Mouse (Mus musculus): ENCODE measurements around the gene Apol7e. TPM values are rescaled to one million over a fixed set of nuclear protein-coding genes. Genes with fewer than 3 reads are reported as not detected.
"Not testable (repeated sequence)": the region's sequence is repeated elsewhere in the genome, so short reads cannot be mapped to it uniquely, and the experiment has no call there.

Gene Apol7e
- not detected in 2 replicates for polyA plus RNA-seq (2015; fragmentation: Nextera tagmentation; extraction: Ambion mirVana)

DNA sequence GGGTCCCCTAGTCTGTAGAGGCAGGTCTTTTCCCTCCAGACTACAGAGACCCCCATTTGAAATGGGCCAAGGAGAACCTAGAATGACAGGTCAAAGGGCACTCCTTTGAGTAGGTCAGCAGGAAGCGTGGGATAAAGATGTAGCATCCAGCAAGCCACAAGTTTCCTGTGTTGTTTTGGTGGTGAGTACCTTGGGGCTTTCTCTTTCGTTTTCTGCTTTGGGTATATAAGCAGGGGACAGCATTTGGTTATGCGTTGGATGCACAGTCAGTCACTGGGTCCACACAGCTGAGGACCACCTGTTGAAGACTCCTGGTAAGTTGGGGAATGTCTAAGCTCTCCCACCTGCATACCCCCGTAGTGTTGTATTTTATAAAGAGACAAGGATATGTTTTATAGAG, at the start of gene Apol7e:
TSS of gene Apol7e (plus strand) at position 202 of the 400 bp plus-strand sequence.
- ATAC-seq (replicated peaks); H3K27ac ChIP-seq; H3K9me3 ChIP-seq; H3K36me3 ChIP-seq (replicated peaks); H3K9ac ChIP-seq; H3K4me2 ChIP-seq; H3K27me3 ChIP-seq (replicated peaks); H3K4me1 ChIP-seq; H3K4me3 ChIP-seq: not testable (repeated sequence)
- 79% methylated on average over 4 of the region's 4 CpGs for WGBS

DNA sequence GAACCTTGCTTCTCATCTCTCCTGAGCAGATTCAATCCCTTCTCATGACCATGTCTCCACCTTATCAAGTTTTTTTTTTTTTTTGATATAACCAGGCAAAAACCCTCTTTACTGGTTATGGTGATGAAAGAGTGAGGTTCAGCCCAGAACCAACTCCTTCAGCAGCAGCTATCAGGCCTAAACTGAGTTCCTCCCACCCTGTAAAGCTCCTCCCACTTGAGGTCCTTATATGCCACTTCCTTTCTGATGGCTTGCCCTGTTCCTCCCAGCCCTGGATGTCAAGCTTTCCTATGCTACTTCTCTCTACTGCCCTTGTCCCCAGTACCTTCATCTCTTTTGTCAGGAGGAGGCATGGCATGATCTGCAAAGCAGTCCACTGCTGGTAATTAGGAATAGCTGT, 47.5 kb upstream of the Apol7e start:
- not testable (repeated sequence) for H3K27ac ChIP-seq; H3K4me2 ChIP-seq; H3K36me3 ChIP-seq (replicated peaks); ATAC-seq (replicated peaks); H3K4me1 ChIP-seq; H3K9ac ChIP-seq; H3K27me3 ChIP-seq (replicated peaks); H3K4me3 ChIP-seq; H3K9me3 ChIP-seq

DNA sequence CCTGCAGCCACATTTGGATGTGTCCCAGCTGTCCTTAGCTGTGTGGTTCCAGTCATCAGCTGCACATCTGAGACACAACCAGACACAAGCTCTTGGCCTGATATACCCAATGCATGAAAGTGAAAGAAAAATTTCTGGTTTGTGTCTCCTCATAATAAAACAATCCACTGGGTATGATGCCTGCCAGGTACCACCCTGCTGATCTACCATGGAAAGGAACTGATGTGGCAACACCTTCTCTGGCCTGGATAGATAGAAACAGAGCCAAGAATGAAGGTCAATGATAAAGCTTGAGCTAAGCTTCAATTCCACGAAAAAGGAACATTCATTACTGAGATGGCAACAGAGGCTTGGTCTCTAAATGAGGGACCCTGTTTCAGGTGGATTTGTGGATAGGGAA, 38.9 kb upstream of the Apol7e start:
- not testable (repeated sequence) for H3K36me3 ChIP-seq (replicated peaks); H3K9ac ChIP-seq; H3K27ac ChIP-seq; H3K27me3 ChIP-seq (replicated peaks); H3K4me1 ChIP-seq; H3K4me3 ChIP-seq; H3K4me2 ChIP-seq; H3K9me3 ChIP-seq; ATAC-seq (replicated peaks)
- WGBS: 89% methylated on average over 1 of the region's 1 CpGs

DNA sequence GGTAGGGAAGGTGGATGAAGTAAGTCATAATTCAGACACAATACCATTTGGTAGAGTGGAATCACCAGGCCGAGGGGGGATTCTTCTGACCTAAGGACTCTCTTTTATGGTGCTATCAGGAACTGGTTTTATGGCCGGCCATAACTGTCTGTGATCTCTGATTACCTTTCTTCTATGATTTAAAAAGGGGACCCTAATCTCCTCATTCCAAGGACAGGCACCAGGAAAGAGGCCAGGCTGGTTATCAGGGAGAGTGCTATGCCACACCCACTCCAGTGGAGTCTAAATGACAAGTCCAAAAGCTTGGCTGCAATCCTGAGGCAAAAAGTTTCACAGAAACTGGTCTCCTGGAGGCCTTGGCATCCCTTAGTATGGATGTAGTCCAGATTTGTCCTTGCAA, 36.8 kb upstream of the Apol7e start:
- H3K36me3 ChIP-seq (replicated peaks); H3K4me1 ChIP-seq; H3K4me2 ChIP-seq; H3K9me3 ChIP-seq; H3K27me3 ChIP-seq (replicated peaks); H3K4me3 ChIP-seq; H3K27ac ChIP-seq; ATAC-seq (replicated peaks); H3K9ac ChIP-seq: not testable (repeated sequence)
- WGBS: 93% methylated on average over 2 of the region's 2 CpGs

DNA sequence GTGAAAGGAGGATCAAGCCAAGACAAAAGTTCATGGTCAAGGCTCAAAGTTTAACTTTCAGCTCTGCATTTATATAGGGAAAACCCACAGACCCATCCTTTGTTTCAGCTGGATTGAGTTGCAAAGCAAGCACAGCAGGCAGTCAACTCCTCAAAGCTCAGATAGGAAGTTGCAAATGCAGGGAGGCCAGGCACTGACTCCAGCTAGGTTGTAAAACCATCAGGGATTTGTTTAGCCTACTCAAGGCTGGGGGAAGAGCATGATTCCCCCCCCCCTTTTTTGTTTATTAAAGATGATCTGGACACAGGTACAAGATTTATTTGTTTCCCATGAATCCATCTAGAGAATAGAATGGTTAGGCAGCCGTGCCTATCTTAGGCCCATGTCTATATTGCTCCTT, 24.6 kb upstream of the Apol7e start:
- H3K9me3 ChIP-seq; ATAC-seq (replicated peaks); H3K27ac ChIP-seq; H3K4me2 ChIP-seq; H3K36me3 ChIP-seq (replicated peaks); H3K9ac ChIP-seq; H3K27me3 ChIP-seq (replicated peaks); H3K4me3 ChIP-seq; H3K4me1 ChIP-seq: not testable (repeated sequence)
- WGBS: 75% methylated on average over 1 of the region's 1 CpGs

DNA sequence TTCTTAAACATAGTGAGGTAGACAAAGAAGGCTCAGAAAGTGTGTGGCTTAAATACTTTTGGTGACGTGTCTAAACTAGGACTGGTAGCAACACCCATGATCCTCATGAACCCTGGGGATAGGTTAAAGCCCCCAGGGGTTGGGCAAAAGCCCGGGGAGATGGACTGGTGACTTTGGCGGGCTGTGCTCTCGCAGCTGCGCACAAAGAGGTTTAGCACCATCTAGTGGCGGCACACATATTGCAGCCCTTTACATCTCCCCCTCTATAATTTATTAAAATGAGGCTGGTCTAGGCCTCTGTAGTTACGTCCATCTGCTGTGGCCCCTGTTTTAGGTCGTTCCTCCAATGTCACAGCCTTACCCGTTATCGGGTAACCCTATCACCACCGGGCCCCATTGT, 14.7 kb upstream of the Apol7e start:
- WGBS: 16% methylated on average over 11 of the region's 11 CpGs
- not testable (repeated sequence) for H3K4me1 ChIP-seq; H3K27ac ChIP-seq; H3K27me3 ChIP-seq (replicated peaks); H3K4me2 ChIP-seq; ATAC-seq (replicated peaks); H3K9me3 ChIP-seq; H3K9ac ChIP-seq; H3K4me3 ChIP-seq; H3K36me3 ChIP-seq (replicated peaks)

DNA sequence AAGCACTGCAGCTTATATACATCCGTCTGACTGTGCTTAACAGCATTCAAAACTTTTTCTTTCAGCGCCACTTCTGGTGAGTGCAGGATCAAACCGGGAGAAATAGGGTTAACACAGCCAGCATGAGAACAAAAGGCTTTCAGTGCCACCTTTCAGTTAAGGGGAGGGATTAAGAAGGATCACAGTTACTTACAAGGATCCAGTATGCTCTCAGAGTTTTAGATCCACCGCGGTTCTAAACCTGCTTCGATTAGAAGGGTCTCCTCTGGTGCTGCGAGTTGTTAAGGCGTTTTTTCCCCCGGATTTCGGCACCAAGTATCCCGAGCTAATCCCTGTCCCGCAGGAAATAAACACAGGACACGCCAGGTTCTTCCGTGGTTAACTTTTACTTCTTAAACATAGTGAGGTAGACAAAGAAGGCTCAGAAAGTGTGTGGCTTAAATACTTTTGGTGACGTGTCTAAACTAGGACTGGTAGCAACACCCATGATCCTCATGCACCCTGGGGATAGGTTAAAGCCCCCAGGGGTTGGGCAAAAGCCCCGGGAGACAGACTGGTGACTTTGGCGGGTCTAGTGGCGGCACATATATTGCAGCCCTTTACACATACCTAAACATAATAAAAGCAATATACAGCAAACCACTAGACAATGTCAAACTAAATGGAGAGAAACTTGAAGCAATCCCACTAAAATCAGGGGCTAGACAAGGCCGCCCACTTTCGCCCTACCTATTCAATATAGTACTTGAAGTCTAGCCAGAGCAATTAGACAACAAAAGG, 6.9 kb upstream of the Apol7e start:
- peak overlapping the region; percentile 21; the same call in 1 of the 2 replicates for H3K4me3 ChIP-seq
- H3K27me3 ChIP-seq (replicated peaks); H3K36me3 ChIP-seq (replicated peaks); H3K27ac ChIP-seq; H3K9ac ChIP-seq; H3K9me3 ChIP-seq; ATAC-seq (replicated peaks); H3K4me1 ChIP-seq: not testable (repeated sequence)
- 7% methylated on average over 20 of the region's 20 CpGs for WGBS
- H3K4me2 ChIP-seq: peak overlapping the region; percentile 42

DNA sequence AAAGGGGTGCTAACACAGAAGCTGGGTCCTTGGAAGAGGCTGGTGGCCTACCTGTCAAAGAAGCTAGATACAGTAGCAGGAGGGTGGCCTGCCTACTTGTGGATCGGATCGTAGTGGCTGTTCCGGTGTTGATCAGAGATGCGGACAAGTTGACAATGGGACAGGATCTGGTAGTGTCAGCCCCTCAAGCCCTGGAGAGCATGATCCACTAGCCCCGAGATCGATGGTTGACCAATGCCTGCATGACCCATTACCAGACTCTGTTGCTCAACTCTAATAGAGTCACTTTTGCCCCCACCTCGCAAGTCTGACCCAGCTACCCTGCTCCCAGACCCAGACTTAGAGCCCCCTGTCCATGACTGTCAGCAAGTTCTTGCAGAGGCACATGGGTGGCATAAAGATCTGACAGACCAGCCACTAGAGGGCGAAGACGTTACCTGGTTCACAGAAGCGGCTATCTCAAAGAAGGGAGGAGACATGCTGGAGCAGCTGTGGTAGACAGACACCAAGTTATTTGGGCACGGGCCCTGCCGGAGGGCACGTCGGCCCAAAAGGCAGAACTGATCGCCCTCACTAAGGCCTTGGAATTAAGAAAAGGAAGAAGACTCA, 3.9 kb upstream of the Apol7e start:
- not testable (repeated sequence) for H3K4me1 ChIP-seq; H3K36me3 ChIP-seq (replicated peaks); H3K27me3 ChIP-seq (replicated peaks); H3K27ac ChIP-seq; H3K4me2 ChIP-seq; ATAC-seq (replicated peaks); H3K9ac ChIP-seq; H3K4me3 ChIP-seq; H3K9me3 ChIP-seq
- 48% methylated on average over 11 of the region's 15 CpGs for WGBS

DNA sequence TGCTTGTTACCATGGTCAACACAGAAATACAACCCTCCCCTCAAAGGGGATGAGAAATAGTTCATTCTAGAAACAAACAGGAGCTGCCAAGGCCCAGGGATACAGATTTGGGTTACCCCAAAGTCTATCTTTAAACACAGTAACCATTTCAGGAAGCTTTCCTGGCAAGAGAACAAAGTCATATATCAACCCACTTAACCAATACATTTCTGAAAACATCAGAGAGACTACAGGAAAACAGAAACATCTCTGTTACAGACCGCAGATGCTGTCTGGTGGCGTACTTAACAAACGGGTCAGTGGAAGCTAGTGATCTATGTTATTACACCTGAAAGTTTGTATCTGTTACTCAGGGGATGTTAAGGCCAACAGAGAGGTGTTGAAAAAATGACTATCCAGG, 6.6 kb downstream of the Apol7e start:
- 92% methylated on average over 3 of the region's 3 CpGs for WGBS
- H3K36me3 ChIP-seq (replicated peaks); ATAC-seq (replicated peaks): not testable (repeated sequence)

DNA sequence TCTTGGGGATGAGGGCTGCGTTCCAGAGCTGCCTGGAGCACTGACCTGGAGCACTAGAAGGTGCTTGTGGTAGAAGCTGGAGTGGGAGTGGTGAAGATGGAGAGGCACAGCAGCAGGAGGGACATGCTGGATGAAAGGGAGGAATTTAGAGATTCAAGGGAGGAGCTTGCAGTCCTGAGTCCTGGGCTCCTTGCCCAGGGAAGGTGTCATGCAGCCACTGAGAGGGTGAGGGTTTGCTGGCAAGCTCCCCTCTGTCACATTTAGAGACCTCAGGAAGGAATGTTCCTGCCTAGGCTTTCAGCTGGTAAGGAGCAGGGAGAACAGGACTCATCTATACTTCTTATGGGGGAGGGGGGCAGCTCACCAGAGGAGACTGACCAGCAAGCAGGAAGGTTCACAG, 10.3 kb downstream of the Apol7e start:
- WGBS: 88% methylated on average over 1 of the region's 1 CpGs
- H3K4me3 ChIP-seq; ATAC-seq (replicated peaks); H3K27ac ChIP-seq; H3K36me3 ChIP-seq (replicated peaks); H3K9me3 ChIP-seq; H3K27me3 ChIP-seq (replicated peaks); H3K4me1 ChIP-seq; H3K4me2 ChIP-seq; H3K9ac ChIP-seq: not testable (repeated sequence)

More for the DNA sequence above, 6.6 kb downstream of the Apol7e start:
- H3K27ac ChIP-seq; H3K27me3 ChIP-seq (replicated peaks); H3K9ac ChIP-seq; H3K4me2 ChIP-seq; H3K4me3 ChIP-seq; H3K4me1 ChIP-seq; H3K9me3 ChIP-seq: not testable (repeated sequence)

DNA sequence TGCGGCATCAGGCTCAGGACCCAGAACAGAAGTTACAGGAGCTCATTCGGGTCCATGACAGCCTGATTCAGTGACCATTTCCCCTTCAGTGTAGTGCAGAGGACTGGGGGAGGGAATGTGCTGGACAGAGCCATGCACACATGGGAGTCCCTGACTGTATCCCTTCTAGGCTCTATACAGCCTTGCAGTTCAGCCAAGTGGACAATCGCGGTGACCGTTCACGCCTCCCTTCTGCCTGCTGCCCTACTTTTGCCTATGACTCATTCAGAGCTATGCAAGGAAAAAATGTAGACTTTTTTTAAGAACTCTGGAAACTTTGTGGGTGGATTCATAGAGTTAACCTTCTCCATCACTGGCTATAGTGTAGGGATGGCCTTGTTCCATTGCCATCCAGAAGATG, 19.6 kb downstream of the Apol7e start:
- not testable (repeated sequence) for H3K4me2 ChIP-seq; H3K36me3 ChIP-seq (replicated peaks); H3K9me3 ChIP-seq; H3K9ac ChIP-seq; H3K27ac ChIP-seq; ATAC-seq (replicated peaks); H3K4me1 ChIP-seq; H3K4me3 ChIP-seq; H3K27me3 ChIP-seq (replicated peaks)
- 82% methylated on average over 6 of the region's 6 CpGs for WGBS

DNA sequence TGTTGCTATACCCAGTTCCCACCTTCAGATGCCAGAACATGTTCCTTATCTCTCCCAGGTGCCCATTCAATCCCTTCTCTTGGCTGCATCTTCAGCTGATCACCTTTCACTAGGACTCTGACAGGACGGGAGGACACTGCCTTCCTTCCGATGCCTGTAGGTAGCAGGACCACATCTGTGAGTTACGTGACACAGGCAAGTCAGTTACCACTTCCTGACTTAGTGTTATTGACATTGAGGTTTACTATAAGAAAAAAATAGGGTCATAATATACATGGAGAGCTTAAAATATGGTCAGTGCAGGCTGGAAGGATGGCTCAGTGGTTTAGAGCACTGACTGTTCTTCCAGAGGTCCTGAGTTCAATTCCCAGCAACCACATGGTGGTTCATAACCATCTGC, 22.9 kb downstream of the Apol7e start:
- not testable (repeated sequence) for H3K9ac ChIP-seq; H3K4me2 ChIP-seq; H3K4me3 ChIP-seq; H3K36me3 ChIP-seq (replicated peaks); H3K9me3 ChIP-seq; H3K27me3 ChIP-seq (replicated peaks); ATAC-seq (replicated peaks); H3K27ac ChIP-seq; H3K4me1 ChIP-seq
- no CpG with 5 or more reads among the region's 3 CpGs for WGBS

DNA sequence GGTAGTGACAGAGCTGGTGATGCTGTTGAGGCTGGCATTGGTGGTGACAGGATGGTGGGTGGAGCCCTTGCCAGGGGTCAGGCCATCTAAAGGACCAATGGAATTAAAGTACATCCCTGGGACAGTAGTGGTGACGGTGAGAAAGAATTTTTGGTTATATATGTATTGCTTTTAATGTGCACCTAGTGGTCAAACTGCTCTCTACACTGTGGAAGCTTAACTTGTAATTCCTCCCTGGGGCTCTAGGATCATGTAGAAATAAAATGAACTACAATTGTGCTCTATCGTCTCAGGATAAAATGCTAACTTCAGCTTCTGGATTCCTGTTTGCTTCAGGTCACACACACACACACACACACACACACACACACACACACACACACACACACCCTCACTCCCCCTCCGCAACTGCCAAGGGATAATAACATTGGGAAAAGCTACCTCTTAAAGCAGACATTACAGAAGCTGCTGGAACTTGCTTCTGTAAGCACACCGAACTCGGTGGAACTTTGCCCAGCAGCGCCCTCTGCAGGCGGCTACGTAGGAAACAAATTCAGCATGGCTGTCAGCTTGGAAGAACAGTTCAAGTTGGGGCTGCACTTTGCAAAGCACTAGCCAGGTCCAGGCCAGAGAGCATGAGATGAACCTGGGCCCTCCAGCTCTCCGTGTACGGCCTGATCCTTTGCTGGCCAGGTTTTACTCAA, 25.7 kb downstream of the Apol7e start:
- ATAC-seq (replicated peaks); H3K27ac ChIP-seq; H3K36me3 ChIP-seq (replicated peaks); H3K27me3 ChIP-seq (replicated peaks); H3K9me3 ChIP-seq; H3K9ac ChIP-seq; H3K4me3 ChIP-seq; H3K4me1 ChIP-seq; H3K4me2 ChIP-seq: not testable (repeated sequence)
- 25% methylated on average over 3 of the region's 10 CpGs for WGBS
